Mouse (Mus musculus) retina, postnatal 1 day (tissue): ENCODE measurements around the gene Mocs2.
A peak's percentile ranks its signal among the peaks of the same experiment; 100 is the strongest.

Experiments
- DNase-seq: peaks from one replicate; pipeline ENCODE4 v3.0.0-alpha.2; 2012

Gene Mocs2

DNA sequence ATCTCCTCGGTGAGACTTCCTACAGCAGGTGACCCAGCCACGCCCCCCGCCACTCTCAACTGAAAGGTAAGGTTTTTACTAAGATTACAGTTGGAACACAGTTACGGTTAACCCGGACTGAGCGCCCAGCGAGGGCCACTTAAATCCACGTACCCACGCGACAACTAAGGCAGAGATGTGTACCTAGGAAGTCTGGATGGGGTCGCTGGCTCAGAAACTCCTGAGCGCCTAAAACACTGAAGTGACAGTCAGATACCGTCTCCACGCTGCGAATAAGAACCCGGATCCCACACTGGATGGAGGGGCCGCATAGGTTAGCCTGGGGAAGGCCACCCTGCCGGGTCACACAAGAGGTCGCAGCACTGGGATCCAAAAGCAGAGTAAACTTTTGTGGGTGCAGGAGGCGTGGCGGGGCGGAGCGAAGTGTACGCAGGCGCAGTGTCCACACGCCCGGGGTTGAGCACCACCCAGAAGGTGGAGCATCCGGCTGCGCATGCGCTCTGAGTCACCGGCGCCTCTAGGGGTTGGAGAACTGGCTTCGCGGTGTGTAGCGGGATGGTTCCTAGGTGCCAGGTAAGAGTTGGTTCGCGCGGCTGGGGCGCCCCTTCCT is at the start of gene Mocs2:
Gene Mocs2, plus strand, starts transcription at position 486 of the 610 bp plus-strand sequence.
- DNase-seq = peak; percentile 94

DNA sequence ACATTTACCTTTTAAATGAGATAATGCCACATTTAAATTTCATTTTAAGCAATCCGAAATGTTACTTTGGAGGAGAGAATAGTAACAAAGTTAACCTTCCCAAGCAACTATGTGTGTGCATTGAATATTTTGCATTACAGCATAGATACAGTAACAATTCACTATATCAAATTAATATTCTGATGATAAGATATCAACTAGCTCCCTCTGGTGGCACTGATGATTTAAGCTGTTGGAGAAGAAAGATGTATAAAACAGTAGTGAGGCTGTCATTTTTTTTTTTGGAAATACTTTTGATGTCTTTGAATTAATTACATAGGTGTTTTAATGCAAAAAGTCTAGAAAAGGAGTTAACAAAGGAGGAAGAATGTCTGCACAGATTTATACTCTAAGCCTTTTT is 26.5 kb upstream of the Mocs2 start:
- DNase-seq = peak; percentile 41

DNA sequence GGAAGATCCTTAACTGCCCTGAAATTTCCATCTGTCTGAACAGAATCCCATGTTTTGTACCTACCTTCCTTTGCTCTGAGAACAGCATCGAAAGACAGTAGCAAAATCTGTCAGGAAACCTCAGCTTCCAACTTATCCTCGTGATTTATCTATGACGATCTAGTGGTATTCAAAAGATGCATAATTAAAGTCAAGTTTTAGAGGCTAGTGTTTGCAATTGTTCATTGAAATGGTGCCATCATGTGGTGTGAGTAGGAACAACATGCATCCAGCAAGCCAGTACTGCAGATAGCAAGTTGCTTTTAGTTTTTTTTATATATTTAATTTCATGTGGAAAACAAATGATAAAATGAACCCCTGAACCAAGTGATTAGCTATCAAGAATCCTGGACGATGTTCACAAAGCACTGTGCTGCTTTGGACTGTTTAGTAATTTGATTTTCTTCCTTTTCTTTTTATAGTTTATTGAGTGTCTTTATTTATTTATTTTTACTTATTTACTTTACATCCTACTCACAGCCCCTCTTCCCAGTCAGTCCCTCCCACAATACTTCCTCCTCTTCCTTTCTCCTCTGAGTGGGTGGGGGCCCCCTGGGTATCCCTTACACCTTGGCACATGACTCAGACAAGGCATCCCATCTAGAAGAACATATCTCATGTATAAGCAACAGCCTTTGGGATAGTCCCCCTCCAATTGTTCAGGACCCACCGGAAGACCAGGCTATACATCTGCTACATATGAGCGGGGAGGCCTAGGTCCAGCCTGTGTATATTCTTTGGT is 24.6 kb upstream of the Mocs2 start:
- peak; percentile 69 for DNase-seq

DNA sequence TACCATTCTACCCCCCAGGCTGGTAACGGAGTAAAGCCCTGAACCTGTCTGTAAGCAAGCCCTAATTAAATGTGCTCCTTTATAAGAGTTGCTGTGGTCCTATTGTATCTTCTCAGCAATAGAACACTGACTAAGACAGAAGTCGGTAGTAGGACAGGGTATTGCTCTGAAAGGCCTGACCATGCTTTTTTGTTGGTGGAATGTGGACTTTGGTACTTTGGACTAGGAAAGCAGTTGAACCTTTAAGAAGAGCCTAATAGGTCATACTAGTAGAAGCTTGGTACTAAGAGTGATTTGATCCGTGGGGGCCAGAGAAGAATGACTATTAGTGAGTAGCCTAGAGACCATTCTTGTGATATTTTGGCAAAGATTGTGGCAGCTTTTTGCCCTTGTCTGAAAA is 16.2 kb upstream of the Mocs2 start:
- DNase-seq = no peak

DNA sequence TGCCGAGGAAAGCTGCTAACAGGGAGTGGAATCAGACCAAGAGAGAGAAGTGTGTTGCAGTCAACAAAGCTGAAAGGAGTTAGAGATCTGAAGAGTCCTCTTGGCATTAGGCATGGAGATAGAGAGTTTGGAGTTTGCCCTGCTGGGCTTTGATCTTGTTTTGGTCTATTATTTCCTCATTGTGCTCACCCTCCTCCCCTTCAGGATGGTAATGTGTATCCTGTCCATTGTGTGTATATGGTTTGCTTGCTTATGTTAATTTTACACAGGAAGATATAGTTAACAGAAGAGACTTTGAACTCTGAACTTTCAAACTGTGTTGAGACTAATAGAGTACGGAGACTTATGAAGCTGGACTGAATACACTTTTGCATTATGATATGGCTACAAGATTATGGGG is 15.1 kb upstream of the Mocs2 start:
- DNase-seq = no peak

DNA sequence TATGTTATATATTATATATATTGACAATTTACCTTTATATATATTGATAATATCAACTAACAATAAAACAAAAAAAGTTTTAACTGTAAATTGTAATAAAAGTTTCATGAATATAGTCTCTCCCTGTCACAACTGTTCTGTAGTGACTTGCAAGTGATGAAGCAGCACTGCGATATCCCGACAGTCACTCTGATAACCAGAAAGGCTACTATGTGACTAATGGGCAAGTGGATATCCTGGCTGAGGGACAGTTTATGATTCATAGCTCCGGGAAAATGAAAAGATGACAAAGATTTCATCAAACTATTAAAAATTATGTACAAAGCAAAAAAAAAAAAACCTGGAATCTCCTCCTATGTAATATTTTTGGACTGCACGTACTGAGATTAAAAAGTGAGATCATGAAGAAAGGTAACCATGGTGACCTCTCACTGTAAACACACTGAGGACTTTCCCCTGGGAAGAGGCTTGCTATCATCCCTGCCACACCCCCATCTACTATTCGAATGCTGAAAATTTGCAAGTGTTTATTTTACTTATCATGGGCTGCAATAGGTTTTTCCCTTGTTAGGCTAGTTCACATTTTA is 8.3 kb upstream of the Mocs2 start:
- DNase-seq = no peak

DNA sequence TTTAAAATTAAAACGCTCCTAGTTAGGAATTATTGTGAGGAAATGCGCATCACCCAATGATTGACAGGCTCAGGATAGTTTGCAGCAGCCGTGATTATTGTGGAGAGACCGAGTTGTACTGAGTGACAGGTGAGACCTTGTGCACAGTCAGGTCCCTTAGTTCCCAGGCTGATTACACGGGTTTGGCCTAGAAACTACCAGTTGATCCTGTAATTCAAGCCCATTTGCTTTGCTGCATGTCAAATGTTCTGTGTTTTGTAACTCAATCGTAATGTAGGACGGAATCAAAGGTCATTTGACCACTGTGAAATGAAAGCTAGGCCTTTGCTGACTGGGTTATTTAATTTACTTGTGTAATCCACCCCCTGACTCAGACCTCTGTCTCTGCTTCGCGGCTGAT is 477 bp downstream of the Mocs2 start:
- DNase-seq = no peak

DNA sequence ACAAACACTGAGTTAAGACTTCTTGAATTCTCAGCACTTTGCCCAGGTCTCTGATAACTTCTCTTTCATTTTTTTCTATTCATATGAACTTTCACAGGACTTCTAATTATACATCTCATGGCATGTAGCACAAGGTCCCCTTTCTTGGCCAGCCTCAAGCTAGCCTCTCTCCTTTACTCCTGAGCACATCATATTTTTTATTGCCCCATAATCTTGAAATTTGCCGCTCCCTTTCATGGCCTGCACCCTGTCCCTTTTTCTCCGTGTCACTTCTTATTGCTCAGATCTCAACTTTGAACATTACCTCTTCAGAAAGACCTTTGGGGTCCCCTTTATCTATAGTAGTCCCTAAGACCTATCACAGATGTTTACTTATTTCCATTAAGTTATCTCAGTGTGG is 4.8 kb downstream of the Mocs2 start:
- DNase-seq = no peak

DNA sequence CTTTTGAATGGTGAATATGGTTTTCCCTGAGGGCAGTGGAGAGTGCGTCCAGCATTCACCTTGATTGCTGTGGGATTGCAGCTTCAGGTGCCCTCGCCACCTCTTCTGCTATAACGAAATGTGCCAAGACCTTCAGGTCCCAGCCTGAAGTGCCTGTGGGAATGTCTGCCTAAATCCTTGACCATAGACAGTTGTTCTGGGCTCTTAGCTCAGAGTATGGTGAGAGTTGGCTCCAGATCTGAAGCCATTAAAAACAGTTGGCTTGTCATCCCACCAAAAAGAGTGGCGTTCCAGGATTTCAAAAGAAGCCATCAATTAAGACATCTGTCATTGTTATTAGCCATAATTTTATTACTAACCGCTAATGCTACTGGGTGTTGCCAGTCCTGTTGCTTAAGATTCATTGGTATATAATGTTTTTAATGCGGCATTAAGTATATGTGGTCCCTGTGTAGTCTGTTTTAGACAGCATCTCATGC is 7.4 kb downstream of the Mocs2 start:
- DNase-seq = no peak

DNA sequence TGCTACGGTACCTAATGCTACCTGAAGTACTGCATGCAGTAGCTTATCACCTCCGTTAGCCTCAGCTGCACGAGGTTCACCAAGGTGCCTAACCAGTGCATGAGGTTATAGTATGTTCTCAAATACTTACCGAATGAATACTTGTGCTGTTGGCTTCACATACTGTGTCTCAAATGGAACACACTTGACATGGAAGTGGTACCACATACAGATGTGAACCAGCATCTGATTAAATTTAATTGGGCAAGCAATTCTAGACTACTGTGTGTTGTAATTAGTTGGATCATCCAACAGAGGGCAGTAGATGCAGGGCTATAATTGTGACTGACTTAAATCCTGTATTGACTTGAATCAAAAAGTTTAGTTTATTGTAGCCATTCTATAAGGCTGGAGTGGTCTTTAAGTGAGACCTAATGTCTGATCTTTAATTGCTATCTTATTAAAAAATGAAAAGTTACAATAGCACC is 13.4 kb downstream of the Mocs2 start:
- DNase-seq = peak; percentile 64

DNA sequence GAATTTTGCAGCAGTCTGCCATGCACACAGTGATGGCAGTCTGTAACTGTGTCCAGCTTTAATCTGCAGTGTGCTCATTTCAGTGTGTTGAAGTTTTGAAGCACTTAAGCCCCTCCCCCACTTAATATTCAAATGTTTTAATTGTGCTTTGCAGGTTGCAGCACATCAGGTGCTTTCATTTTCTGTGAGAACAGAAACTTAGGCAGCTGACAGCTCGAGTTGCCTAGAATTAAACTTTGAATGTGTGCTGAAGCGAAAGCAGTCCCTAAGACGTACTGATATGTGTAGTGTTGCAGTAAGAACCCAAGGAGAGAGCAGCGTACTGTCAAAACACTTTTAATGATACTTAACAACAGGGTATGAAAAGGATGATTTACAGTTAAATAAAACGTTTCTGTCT is 14.7 kb downstream of the Mocs2 start:
- no peak for DNase-seq

DNA sequence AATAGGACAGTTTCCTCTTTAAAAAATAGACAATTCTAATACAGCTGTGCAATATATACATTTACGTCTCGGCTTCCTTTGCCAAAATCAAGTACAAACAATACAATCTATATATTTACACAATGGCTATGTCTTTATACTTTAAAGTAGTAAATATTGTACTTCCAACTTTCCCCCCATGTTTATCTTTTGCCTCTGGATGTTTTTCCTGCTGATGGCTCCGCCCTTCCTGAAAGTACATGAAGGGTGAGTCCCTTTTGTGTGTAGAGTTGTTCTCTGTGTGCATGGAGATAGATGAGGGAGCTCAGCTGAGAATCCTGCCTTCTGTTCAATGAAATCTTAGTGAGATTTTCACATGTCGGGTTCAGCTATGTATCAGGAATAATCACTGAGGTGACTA is 15.3 kb downstream of the Mocs2 start:
- no peak for DNase-seq

DNA sequence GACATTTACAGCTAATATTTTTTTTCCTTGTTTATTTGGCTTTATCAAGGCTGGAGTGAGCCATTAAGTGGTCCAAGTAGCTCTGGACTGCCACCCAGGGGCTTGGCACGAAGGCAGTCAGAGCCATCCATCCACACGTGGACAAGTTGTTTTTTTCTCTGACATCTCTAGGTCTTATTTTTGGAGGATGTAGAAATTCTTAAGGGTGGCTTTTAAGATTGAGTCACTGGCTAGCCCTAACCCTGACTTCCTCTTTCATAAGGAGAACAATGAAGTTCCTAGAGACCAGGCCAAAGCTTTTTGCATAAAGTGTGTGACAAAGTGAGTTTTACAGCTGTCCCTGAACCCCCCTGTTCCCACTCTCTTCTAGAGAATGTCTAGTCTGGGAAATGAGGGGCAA is 16.5 kb downstream of the Mocs2 start:
- no peak for DNase-seq

DNA sequence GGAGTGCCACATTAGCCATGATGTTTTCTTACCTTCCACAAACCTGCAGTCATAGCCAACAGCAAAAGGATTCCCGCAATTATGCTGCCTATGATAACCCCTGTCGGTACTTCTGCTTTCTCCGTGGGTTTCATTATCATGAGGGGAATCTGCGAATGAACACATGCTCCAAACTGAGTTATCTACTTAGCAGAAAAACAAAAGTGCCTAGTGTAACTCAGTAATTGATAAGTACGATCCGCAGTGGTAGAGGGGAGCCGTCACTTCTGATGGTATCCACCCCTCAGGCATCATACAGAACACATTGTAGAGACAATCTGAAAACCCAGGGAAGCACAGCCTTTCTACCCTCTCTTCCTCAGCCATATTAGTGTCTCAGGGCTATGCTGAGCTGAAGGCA is 19.0 kb downstream of the Mocs2 start:
- no peak for DNase-seq

DNA sequence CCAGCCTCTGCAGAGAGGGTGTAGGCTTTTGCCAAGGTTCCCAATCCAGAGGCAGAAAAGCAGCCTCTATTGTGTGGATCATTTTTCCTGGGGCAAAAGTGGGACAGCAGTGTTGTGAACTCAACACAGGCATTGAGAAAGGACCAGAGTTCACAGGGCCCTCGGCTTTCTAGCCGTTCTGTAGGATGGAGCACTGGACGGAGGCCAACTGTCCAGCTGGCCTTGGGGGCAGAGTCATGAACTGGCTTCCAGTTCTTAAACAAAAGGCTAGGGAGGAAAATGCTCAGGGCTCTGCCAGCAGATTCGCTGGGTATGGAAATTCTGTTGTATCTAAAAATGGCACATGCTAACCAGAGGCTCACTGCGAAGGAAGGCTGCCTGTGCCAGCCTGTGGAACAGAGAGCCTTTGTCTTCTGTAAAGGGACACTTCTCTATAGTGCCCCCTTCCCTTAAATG is 20.5 kb downstream of the Mocs2 start:
- DNase-seq = peak; percentile 91

DNA sequence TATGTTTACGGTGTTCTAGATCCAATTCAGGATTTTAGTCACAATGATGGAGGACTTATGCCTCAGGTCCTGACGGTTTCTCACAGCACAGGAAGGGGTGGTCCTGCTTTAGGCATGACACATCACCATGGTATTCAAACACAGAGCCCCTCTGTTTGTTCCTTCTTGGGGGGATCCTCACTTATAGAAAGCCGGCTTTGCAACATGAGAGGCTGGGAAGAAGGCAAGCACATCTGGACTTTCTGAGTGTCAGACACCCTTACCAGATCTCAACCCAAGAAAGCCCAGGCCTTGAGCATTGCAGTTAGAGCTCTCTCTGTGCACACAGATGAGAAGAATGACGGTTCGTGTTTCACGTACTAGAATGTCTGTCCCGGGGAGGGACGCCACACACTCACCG is 21.1 kb downstream of the Mocs2 start:
- peak; percentile 62 for DNase-seq

DNA sequence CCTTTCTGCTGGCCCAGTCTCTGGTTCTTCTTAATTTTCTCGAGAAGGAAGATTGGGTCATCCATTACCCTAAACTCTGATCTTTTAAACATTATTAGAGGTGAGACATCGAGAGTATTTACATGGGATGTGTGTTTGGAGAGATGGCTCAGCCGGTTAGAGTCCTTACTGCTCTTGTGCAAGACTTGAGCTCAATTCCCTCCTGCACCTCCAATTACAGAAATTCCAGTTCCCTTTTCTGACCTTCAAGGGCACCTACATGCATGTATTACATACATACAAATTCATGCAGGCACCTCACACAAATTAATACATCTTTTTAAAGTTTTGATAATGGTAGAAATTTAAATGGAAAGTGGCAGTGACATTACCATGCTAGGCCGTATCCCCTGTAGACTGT is 22.5 kb downstream of the Mocs2 start:
- no peak for DNase-seq

DNA sequence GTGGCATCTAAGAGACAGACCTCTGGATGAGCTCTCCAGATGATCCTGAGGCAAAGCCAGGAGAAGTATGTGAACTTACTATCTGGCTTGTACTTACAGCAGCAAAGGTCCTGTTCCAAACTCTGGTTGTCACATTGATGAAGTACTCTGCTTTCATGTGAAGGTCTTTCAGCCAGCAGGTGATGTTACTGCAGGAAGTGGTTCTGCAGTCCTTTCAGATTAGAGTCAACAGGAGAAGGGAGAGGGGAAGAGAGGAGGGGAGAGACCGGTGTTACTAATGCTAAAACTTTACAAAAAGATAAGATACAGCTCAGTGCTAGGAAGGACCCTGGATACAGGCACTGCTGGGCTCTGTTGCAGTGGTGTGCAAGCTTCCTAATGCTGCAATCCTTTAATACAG is 25.3 kb downstream of the Mocs2 start:
- no peak for DNase-seq

DNA sequence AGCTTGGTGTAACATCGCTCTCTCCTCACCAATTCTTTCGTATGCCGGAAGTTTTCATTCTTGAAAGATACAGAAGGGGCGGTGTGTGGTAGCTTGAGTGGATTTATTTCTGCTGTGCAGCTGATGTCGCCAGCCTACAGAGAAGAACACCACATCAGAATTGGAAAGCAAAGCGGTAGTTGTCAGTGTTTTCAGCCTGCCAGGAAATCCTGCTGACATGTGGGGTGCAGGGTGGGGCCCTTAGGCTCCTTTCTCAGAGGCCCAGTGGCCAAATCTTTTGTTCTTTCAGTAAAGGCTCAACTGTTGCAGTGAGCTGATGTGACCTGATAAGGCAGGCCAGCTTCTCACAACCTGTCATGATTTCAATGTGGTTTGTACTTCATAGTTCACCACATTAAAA is 27.8 kb downstream of the Mocs2 start:
- DNase-seq = no peak

DNA sequence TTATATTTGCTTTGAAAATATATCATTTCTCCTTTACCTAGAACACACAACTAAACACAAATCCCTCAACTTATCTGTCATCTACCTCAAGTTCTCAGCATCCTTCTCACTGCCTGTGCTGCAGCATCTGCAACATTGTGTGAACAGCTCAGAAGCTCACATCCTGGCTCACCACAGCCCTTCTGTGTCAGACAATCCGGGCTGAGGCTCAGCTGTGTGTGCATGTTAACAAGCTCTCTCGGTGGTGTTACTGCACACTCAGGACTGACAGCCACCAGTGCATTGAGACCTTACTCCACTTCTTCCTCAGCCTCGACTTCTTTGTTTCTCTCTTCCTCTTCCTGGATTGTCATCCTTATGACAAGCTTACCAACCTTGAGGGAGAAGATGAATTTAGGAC is 30.9 kb downstream of the Mocs2 start:
- DNase-seq = no peak

DNA sequence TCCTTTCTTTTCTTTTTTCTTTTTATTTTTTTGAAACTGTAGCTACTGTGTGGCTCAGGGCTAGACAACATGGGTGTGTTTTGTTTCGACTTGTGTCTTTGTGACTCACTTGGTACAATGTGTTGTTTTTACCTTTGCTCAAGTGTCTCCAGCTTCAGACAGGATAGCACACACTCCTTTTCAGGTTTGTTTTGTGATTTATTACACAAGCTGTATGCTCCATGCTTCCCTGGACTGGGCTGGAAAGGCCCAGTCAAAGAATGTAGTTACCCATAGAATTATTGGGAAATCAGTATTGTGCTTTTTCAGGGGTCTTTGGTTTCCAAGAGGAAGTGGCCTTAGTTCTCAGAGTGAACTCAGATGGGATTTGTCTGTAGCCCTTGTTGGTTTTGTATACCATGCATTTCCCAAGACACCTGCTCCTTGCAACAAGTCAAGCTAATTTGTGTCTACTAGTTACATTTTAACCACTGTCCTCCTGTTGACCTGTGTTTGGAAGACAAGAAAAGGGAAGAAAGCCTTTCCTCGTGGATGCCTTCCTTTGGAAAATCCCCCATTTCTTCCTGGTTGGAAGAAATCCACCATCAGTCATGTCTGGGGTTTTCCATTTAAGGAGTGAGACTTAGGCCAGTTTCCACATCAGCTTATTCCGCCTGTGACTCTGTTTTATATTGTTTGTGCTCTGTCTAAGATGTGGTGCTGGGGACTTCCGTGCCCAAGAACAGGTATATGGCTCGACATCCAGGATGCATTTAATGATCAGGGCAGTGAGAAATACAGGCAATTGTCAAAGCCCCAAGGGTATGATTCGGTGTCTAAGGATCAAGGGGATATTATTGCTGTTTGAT is 34.5 kb downstream of the Mocs2 start:
- DNase-seq = no peak

DNA sequence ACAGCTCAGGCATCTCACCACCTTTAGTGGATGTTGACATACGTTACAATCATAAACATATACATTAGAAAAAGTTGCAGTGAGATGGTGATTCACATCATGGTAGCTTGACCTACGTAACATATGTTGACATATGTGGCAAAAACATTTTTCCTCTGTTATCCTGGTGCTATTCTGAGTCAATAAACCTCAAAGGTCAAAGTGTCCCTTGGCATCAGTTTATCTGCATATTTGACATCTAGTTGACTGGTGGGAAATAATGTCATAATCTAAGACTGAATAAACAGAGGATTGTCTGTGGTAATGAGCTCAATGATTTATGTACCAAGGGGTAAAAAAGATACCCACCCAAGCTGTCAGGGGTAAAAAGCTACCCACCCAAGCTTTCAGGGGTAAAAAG is 35.1 kb downstream of the Mocs2 start:
- no peak for DNase-seq

DNA sequence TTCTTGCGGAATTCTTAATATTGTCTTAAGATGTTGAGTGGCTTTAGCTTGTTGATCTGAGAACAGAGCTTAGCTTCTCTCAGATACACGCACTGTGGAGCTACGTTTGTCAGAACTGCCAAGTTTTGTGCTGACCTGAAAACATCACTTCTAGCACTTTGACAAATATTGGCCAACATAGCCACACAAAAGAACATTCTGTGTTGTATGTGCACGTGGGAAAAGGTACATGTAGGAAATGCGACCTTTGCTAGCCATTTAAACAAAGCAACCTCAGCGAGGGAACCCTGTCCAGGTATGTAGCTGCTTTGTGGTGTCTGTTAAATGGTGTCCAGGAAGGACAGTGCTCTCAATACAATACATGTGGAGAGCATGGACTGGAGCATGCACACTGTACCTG is 36.0 kb downstream of the Mocs2 start:
- DNase-seq = no peak
